Mouse (Mus musculus): ENCODE data around the gene Ssr2.
"Not testable (repeated sequence)": the region's sequence is repeated elsewhere in the genome, so short reads cannot be mapped to it uniquely, and the experiment has no call there.

Ssr2 gene

DNA sequence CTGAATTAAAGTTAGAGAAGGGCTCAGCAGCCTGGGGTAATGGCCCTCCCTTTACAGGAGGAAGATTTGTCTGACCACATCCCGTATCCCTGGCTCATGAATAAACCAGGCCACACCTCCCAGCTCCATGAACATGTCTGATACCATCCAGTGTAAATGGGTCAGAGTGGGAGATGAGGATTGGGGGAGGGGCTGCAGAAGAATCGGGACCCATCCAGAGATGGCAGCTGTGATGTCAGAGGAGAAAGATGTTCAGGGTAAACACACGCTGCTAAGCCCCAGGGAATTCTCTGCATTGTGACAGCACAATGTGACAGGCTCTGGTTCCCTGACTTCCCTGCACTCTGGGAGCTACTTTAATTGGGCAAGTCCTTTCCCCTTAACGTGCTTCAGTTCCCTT, 12.2 kb upstream of the Ssr2 start:
- CTCF ChIA-PET: no interaction called here

DNA sequence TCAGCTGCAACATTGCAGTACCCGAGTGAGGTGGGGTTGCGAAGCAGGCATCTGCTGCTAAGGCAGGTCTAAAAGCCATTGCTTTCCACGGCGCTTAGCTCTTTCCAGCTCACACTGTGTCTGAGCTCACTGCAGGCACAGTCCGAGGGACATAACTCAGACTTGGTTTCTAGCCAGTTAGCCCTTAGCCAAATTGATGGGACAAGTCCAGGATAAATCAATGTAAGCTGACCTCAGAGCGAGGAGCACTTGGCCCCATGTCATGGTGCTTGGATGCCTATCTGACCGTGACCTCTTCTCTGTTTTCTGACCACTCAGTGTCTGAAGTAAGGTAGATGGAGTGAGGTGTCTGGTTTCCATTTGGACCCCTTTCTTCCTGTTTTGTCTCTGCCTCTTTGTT, 11.7 kb upstream of the Ssr2 start:
- CTCF ChIA-PET: no interaction called here

DNA sequence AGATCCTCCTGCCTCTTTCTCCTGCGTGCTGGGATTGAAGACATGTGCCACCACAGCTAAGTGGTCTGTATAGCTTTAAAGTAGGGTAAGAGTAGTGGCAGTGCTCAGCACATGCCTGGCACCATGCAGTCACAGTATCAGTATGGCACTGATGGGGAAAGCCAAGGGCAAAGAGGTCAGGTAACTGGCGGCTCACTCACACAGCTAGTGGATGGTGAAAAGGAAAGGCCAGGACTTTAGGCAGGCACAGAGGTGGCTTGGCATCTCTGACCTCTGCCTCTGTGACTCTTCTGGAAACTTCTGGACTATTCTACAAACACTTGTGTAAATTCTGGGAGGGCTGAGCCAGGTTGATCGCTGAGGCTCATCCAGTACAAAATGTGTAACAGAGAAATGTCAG, 9.6 kb upstream of the Ssr2 start:
- CTCF ChIA-PET: no interaction called here

DNA sequence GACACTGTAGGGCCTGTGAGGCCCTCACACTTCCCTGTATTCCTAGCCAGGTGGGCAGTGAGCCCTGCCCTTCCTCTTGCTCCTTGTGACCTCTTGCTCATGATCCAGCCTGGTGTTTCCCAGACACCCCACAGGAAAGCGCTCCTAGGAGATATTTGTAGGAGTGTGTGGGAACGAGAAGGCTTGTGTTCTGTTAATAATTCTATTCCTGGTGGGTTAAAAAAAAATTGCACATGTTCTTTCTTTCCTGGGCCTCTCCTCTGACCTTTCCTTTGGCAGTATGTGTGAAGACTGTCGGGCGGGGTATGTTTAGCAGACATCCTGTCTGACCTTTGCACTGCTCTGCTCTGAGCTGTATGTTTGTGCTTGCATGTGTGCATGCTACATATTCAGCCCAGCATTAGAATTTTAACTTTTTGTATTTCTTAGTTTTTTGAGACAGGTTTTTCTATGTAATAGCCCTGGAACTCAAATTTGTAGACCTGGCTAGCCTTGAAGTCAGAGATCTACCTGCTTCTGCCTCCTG, 9.1 kb upstream of the Ssr2 start:
- CTCF ChIA-PET: no interaction called here

DNA sequence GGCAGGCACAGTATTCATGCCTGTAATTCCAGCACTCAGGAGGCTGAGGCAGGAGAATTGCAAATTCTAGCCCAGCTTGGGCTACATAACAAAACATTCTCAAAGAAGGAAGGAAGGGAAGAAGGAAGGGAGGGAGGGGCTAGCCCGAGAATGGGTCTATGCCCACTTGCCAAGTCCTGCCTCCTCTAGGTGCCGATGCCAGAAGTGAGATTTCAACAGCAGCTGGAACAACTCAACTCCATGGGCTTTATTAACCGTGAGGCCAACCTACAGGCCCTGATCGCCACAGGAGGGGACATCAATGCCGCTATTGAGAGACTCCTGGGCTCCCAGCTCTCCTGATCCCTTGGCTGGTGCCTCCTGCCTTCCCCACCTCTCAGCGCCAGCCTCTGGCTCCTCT, 7.8 kb upstream of the Ssr2 start:
- CTCF ChIA-PET: no interaction called here

DNA sequence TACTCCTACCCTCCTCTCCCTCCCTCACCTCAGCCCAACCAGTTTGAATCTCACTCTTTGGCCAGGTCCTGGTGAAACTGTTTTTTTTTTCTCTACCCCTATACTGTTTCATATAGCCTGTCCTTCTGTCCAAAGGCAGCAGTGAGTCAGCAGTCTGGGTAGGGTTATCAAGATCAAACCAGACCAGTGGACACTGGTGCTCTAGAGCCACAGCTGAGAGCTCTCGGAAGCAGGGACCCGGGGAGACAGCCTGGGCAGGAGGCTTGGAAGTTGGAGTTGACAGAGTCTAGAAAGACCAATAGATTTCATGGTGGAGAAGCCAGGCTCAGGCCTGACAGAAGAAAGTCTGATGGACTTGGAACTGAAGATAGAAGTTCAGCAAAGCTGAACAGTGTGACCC, 7.1 kb upstream of the Ssr2 start:
- CTCF ChIA-PET: no interaction called here

DNA sequence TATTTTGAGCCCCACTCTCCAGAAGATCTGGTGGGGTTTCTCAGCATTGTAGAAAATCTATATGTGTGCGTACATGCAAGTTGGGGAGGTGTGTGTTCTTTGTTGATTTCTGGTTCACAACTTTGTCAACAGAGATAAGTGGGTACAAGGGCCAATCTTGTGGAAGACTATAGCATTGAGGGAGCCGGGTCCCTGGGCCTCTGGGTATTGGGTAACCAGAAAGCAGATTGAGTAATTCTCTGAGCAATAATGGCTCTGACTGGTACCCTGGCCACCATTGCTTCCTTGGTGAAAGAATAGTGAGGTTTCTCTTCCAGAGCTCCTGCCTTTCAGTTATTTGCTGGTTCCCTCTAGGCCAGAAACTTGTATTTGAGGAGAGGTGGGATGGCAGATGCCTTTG, 6.6 kb upstream of the Ssr2 start:
- CTCF ChIA-PET: no interaction called here

DNA sequence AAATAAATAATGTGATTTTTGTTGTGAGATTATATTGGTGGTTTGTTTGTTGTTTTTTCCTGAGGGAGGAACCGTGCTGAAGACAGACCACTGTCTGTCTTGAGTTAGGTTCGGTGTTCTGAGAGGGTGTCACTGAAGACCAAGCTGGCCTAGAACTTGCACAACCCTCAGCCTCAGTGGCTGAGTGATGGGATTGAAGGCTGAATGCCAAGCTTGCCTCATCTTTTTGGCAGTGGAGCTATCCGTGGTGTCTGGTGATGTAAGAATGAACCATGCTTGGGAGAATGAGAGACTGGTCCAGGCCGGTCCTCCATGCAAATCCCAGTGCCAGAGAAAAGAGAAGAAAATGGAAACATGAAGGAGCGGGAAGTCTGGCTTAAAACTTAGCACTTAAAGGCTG, 6.0 kb upstream of the Ssr2 start:
- CTCF ChIA-PET: no interaction called here

DNA sequence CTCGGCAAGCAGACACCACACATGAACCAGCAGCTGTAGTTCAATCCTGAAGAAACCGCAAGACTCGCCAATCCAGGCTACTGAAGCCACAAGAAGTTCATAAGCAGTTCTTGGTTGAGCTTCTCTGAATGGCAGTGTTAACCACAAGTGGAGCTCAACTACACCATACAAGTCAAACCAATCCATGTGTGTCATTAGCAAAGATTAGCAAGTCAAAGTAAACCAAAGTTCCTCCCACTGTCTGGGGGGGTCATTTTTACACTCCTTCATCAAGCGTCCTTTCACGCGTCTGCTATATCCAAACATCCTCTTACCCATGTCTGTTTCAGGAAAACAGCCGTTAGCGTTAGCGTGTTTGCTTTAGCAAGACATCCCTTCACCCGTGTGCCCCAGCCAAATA, 5.3 kb upstream of the Ssr2 start:
- CTCF ChIA-PET: no interaction called here

DNA sequence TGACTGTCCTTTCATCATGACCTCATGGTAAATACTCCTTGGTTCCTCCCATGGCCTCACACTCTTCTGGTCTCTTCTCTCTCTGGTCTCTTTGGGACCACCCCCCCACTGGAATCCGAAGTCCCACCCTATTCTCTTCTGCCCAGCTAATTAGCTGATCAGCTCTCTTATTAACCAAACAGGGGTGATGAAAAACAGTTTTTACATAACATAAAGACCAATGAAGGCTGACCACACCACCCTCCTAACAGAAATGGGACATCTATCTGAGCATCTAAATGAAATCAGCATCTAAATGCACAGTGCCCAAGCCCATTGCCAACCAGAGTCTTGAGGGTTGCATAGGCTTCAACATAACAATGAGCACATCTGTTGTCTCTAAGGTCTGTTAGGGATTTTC, 3.8 kb upstream of the Ssr2 start:
- CTCF ChIA-PET: no interaction called here

DNA sequence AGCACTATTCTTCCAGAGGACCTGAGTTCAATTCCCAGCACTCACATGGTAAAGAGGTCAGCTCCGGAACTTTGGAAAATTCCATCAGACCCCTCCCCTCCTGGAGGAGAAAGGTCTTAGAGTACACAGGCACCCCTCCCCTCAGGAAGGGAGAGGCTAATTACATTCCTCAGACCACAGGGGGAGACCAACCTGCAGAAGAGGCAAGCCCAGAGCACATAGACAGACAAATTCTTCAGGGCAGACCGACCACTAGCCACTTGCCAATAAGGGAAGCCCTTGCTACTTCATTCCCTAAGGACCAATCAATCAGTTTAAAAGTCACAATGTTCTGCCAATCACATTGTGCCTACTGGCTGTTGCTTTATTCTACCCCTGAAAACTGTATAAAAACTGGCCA, 2.8 kb upstream of the Ssr2 start:
- CTCF ChIA-PET: no interaction called here

DNA sequence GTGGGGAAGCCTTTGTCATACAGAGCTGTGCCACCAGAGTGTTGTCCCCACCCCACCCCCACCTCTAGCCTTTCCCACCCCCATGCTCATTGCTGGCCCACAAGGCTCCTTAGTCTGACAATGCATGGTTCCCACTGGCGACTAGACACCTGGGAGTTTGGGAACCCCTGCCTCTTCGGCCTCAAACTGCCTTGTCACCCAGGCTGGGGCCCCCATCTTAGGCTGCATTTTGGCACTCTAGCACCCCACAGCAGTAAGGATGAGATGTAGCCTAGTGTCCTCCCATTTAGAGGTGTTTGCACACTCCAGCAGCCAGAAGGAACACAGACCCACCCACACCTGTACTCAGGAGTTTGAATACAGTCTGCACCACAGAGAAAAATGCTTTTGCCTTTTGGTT, 1.9 kb upstream of the Ssr2 start:
- CTCF ChIA-PET: no interaction called here

DNA sequence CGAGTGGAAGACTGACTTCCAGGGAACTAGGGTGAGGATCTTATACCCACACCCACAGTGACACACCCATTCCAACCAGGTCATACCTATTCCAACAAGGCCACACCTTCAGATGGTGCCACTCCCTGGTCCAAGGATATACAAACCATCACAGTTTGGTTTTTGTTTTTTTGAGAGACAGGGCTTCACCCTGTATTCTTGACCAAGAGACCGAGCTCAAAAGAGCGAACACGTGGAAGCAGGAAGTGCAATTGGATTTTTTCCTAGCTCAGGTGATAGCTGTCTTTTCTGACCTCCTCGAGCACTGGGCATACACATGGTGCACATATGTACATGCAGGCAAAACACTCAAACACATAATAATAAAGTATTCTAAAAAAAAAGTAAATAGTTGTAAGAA, 2.2 kb downstream of the Ssr2 start:
- CTCF ChIA-PET: not testable (repeated sequence)

DNA sequence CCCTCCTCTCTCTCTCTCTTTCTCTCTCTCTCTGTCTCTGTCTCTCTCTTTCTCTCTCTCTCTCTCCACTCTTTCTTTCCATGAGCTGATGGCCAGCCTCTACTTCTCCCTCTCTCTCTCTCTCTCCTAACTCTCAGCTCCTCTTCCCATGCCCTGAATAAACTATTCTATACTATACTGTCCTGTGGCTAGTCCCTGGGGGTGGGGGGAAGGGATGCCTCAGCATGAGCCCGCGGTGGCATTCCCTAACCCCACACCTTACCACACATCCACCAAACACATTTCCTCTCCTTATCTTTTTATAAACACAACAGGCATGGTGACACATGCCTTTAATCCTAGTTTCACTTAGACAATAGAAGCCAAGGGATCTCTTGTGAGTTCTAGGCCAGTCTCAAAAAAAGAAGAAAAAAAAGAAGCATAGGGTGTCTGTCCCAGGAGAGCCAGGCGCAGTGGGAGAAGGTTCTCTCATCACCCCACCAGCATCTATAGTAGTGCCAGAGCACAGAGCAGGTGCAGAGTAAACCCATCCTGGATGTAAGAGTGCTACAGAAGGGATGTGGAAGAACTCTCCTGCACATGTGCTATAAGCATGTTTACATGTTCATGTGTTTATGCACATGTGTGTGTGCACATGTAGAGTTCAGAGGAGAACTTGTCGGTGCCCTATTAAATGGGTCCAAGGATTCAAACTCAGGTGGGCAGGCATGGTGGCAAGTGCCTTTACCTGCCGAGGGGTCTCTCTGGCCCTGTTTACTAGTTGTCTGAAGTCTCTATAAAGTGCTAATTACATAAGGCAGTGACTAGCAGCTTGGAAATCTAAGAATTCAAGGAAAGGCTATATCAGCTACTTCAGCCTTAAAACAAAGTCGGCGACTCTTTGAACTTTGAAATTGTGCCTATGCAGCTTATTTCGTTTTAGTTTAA, 3.1 kb downstream of the Ssr2 start:
- CTCF ChIA-PET: no interaction called here

DNA sequence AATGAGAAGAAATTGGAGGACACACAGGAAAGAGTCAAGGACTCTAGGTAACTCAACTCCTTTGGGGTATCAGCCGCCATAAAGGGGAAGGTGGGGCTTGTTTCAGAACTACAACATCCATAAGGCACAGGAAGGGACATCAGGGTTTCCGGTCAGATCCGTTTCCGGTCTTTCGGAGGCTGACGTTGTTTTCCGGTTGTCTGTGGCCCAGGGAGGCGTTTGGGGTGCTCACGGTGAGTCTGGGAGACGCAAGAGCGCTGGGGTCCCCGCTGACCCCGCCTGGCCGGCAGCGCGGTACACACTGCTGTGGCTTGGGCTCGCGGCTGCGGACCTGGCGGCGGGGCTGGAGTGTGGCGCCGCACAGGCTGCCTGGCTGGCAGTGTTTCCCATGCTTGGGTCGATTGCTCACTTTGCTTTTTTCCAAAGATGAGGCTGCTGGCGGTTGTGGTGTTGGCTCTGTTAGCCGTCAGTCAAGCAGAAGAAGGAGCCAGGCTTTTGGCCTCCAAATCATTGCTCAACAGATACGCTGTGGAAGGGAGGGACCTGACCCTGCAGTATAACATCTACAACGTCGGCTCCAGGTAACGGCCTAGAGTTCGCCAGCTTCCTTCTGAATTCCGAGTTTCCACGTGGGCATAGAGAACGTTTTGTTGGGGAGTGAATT, 3.9 kb downstream of the Ssr2 start:
- CTCF ChIA-PET: no interaction called here

DNA sequence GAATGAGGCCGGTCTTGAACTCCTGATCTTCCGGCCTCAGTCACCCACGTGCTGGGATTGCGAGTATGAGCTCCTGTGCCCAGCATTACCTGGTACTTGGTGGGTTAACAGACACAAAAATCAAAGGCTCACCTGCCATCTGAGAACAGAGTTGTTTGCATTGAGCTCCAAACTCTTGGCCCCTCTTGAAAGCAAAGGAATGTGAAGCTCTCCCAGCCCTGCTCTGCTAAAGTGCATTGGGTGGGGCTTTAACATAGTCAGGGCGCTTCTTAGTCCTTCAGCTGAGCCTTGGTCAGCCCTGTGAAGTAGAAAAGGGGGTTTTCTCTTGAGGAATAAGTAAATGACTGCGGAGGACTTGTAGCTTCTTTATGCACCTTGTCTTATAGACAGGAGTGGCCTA, 10.1 kb downstream of the Ssr2 start:
- CTCF ChIA-PET: interaction anchor here (0.6 to 1.3 kb wide), 2 partner anchors 10 to 47 kb away, joined by 3 to 4 read pairs; no protein-coding TSS in a partner anchor

DNA sequence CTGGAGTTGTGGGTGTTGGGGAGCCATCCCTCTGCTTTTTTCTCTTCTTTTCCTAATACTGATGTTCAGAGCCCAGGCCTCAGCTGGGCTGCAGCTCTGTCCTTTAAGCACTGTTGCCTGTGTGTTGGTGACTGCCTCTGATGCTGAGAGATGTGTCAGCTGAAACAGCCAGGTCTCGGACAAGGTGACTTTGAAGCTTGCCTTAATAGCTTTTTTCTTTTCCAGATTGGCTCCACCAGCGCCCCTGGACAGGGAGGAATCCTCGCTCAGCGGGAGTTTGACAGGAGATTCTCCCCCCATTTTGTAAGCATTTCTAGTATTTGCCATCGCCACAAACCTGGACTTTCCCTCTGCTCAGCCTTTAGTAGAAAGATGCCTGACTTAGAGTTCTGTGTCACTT, 11.0 kb downstream of the Ssr2 start:
- CTCF ChIA-PET: interaction anchor here (1.3 kb wide), 1 partner anchor 46 kb away, joined by 4 read pairs; no protein-coding TSS in a partner anchor

DNA sequence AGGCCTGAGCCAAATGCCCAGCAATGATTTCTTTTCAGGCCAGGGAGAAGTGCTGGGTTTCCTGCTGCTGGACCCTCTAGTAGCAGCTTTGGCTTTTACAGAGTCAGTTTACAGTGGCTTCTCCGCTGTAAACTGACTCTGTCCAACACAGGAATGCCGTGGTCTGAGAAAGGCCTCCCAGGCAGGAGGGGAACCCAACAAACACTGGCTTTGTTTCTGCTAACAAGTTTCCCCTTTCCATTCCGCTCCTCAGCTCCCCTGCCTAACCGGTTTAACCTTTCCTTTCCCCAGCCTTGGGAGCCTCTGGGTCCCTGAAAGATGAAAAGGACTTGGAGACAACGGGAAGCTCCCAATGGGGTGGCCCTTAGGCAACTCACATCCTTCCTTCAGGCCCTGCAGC, 14.6 kb downstream of the Ssr2 start:
- CTCF ChIA-PET: no interaction called here

DNA sequence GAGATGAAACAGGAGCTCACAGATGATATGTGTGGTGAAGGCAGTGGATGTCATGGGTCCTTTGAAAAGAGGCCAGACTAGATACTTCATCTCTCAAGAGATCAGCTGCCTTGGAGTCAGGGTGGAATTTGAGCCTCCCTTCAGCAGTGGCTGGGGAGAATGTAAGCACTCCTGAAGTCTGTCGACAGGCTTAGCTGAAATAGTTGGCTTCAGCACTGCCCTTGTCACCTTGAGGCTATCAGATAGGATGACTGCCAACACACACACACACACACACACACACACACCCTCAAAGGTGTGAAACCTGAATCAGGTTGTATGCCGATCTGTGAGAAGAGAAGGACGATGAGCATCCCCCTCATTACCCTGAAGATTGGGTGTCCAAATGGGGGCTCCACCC, 15.4 kb downstream of the Ssr2 start:
- CTCF ChIA-PET: interaction anchor here (0.6 to 1.7 kb wide), 3 partner anchors 16 to 44 kb away, joined by 3 to 4 read pairs (median 4); no protein-coding TSS in a partner anchor

DNA sequence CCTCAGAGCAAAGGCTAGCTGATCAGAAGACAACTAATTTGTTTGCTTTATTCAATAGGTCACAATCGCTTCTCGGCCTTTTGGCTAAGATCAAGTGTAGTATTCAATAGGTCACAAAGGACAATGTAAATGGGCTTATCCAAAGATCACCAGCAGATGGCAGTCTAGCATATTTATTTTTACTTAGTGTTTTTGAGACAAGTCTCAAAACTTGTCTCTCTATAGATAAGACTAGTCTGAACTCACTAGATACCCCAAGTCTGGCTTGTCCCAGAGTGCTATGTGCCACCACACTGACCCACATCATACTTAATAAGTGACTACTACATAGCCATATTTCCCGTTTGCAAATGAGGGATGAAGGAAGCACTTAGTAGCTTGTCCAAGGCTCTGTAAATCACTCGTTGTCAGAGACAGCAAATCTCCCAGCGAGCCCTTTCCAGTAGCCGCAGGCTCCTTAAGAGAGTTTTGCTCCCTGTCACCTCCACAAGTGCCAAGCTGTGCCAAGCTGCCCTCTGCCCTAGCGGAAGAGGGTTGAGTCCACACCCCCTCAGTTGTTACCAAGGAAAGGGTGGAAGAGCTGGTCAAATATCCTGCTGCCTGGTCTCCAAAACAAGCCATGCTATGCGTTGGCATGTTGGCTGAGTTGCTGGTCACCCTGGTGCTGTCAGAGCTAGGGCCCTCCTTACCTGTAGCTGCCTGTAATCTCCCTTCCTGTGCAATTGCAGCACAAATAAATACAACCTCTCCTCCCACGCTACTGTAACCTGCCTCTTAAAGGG, 16.5 kb downstream of the Ssr2 start:
- CTCF ChIA-PET: interaction anchor here (0.7 to 1.7 kb wide), 4 partner anchors 14 to 671 kb away, joined by 3 to 4 read pairs (median 4); no protein-coding TSS in a partner anchor

DNA sequence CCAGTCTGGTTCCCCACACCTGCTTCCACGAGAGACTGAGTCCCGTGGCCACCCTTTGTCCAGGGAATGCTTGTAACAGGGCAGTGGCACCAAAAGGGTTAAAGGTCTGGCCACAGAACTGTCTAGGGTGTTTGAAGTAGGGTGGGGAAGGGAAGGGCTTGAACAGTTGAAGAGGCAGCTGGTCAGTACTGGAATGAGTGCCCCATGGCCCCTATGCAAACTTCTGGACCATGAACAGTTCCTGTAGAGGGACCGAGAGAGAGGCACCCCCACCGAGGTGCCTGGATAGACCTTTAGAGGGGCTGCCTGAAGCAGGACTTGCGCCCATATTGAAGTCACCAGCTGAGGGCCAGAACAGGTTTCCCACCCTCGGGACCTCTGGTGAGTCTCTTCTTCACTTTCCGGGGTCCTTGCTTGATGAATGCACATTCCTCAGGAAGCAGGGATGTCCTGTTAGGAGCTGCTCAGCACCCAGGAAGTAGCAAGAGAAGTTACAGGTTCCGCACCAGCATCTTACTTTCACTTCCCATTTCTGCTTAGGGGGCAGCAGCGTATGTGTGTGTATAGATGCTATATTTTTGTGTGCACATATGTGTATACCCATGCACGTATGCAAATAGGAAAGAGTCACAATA, 17.4 kb downstream of the Ssr2 start:
- CTCF ChIA-PET: interaction anchor here (0.7 to 1.7 kb wide), 6 partner anchors 11 to 670 kb away, joined by 3 to 5 read pairs (median 4); no protein-coding TSS in a partner anchor
